Mouse (Mus musculus) testis, postnatal 10 days (tissue): ENCODE data around the gene Dennd5b.
"Not testable (repeated sequence)": the region's sequence is repeated elsewhere in the genome, so short reads cannot be mapped to it uniquely, and the experiment has no call there.

Experiments used
- DNase-seq: peaks from one replicate; pipeline ENCODE4 v3.0.0; 2021; ENCODE audit warnings: low spot score

Gene Dennd5b

GRCm38 (mm10) chr6:149101076-149101942, at the start of gene Dennd5b:
Gene Dennd5b (minus strand): TSS chr6:149101680.
- peak; percentile 86 for DNase-seq

GRCm38 (mm10) chr6:149148436-149149229, 47.2 kb upstream of the Dennd5b start:
- no peak for DNase-seq

GRCm38 (mm10) chr6:149145143-149145542, 43.7 kb upstream of the Dennd5b start:
- no peak for DNase-seq

- peak; percentile 87 for DNase-seq
Observed at GRCm38 (mm10) chr6:149141393-149142173, 40.1 kb upstream of the Dennd5b start.

- DNase-seq: no peak
Observed at GRCm38 (mm10) chr6:149139471-149139870, 38.0 kb upstream of the Dennd5b start, which contains the start of gene Etfbkmt. Gene Etfbkmt (plus strand): TSS chr6:149139849.

- DNase-seq: no peak
Observed at GRCm38 (mm10) chr6:149139011-149139410, 37.5 kb upstream of the Dennd5b start.

GRCm38 (mm10) chr6:149137936-149138335, 36.5 kb upstream of the Dennd5b start:
- no peak for DNase-seq

- DNase-seq: no peak
Observed at GRCm38 (mm10) chr6:149135631-149136030, 34.2 kb upstream of the Dennd5b start.

- DNase-seq: no peak
Observed at GRCm38 (mm10) chr6:149134391-149135150, 33.1 kb upstream of the Dennd5b start.

- peak; percentile 49 for DNase-seq
Observed at GRCm38 (mm10) chr6:149132311-149133077, 31.0 kb upstream of the Dennd5b start.

GRCm38 (mm10) chr6:149131111-149131510, 29.6 kb upstream of the Dennd5b start:
- no peak for DNase-seq

- not testable (repeated sequence) for DNase-seq
Observed at GRCm38 (mm10) chr6:149129870-149130269, 28.4 kb upstream of the Dennd5b start, which contains the start of gene Gm10203. Gene Gm10203 (plus strand): TSS chr6:149130170.

- DNase-seq: peak; percentile 48
Observed at GRCm38 (mm10) chr6:149126675-149127074, 25.2 kb upstream of the Dennd5b start.

GRCm38 (mm10) chr6:149123042-149123441, 21.6 kb upstream of the Dennd5b start:
- DNase-seq: no peak

- peak; percentile 63 for DNase-seq
Observed at GRCm38 (mm10) chr6:149119853-149120252, 18.4 kb upstream of the Dennd5b start.

GRCm38 (mm10) chr6:149118935-149119334, 17.5 kb upstream of the Dennd5b start:
- DNase-seq: no peak

GRCm38 (mm10) chr6:149116992-149117391, 15.5 kb upstream of the Dennd5b start:
- DNase-seq: no peak

GRCm38 (mm10) chr6:149108909-149109308, 7.4 kb upstream of the Dennd5b start:
- DNase-seq: no peak

GRCm38 (mm10) chr6:149107615-149108014, 6.1 kb upstream of the Dennd5b start:
- DNase-seq: no peak

- DNase-seq: no peak
Observed at GRCm38 (mm10) chr6:149103451-149103850, 2.0 kb upstream of the Dennd5b start.

- no peak for DNase-seq
Observed at GRCm38 (mm10) chr6:149101943-149102243, 413 bp upstream of the Dennd5b start.
